Mouse (Mus musculus) heart, postnatal 0 days (tissue): ENCODE data around the gene Cd276. TPM values are rescaled to one million over a fixed set of nuclear protein-coding genes. Genes with fewer than 3 reads are reported as not detected.
"Not testable (repeated sequence)": the region's sequence is repeated elsewhere in the genome, so short reads cannot be mapped to it uniquely, and the experiment has no call there.

Experiments
- ATAC-seq: fragments of 200-750 bp; cut with Nextera tagmentation; 2 replicates; pipeline ENCODE4 v1.8.0; 2017; ENCODE audit warnings: low read depth, moderate number of reproducible peaks, moderate library complexity; ENCODE audit not compliant: insufficient read depth
- DNase-seq: peaks from one replicate; pipeline ENCODE4 v3.0.0-alpha.2; 2016; ENCODE audit warnings: low spot score
- H3K27ac ChIP-seq: fragments of 300-500 bp; sonication (generic); 2 replicates; pipeline ENCODE4 v1.5.1; 2014; ENCODE audit warnings: low read depth, mild to moderate bottlenecking
- H3K27me3 ChIP-seq: fragments of 300-500 bp; sonication (generic); 2 replicates; pipeline ENCODE4 v1.6.1; 2014; ENCODE audit warnings: low read length, mixed read lengths; ENCODE audit not compliant: control insufficient read depth, insufficient read depth
- H3K36me3 ChIP-seq: fragments of 300-500 bp; sonication (generic); replicated peaks from 2 replicates; pipeline ENCODE4 v1.6.1; 2014; ENCODE audit warnings: low read length, mixed read lengths; ENCODE audit not compliant: control insufficient read depth, insufficient read depth
- H3K4me1 ChIP-seq: fragments of 300-500 bp; sonication (generic); 2 replicates; pipeline ENCODE4 v1.6.1; 2014; ENCODE audit warnings: antibody characterized with exemption; ENCODE audit not compliant: control insufficient read depth, insufficient read depth
- H3K4me2 ChIP-seq: fragments of 300-500 bp; sonication (generic); 2 replicates; pipeline ENCODE4 v1.6.1; 2014; ENCODE audit warnings: low read depth, mild to moderate bottlenecking, low read length, moderate library complexity
- H3K4me3 ChIP-seq: fragments of 300-500 bp; sonication (generic); 2 replicates; pipeline ENCODE4 v1.5.1; 2014; ENCODE audit warnings: low read depth, low read length
- H3K9ac ChIP-seq: fragments of 300-500 bp; sonication (generic); replicated peaks from 2 replicates; pipeline ENCODE4 v1.6.1; 2014; ENCODE audit warnings: low read depth, low read length, mixed read lengths
- H3K9me3 ChIP-seq: fragments of 300-500 bp; sonication (generic); replicated peaks from 2 replicates; pipeline ENCODE4 v1.6.1; 2016; ENCODE audit warnings: low read length; ENCODE audit not compliant: control insufficient read depth
- CTCF ChIP-seq: IDR thresholded peaks from 2 replicates; pipeline ENCODE4 v1.5.1; 2016; ENCODE audit warnings: antibody characterized with exemption, control low read depth, low read depth
- EP300 ChIP-seq: IDR thresholded peaks from 2 replicates; pipeline ENCODE4 v1.6.1; 2016; ENCODE audit warnings: antibody characterized with exemption, low read depth
- WGBS: fragments of 180-500 bp; shearing (Covaris S2); extraction: QIAGEN DNeasy Blood & Tissue Kit; methylation state at CpG from one replicate; pipeline ENCODE4 v1.1.7; 2014; 5-methylcytosine and 5-hydroxymethylcytosine counted together
- polyA plus RNA-seq: library from polyadenylated mRNA; unstranded; fragments of >200 nt; fragmentation: Nextera tagmentation; extraction: Ambion mirVana; gene quantifications from 2 replicates; pipeline ENCODE4 v1.2.1, GENCODE M21; 2015
- total RNA-seq: library from RNA; depleted of rRNA; stranded (reverse); fragments of >200 nt; gene quantifications from 2 replicates; pipeline ENCODE4 v1.2.3, GENCODE M21; 2014; ENCODE audit warnings: low replicate concordance

The Cd276 gene
- total and polyA plus RNA-seq, 2 experiments from 2014 or later, result 14.2 to 14.5 TPM

- Histone ChIP-seq H3K27ac (no peak overlapping the region), H3K27me3 (no peaks in the 10 kb centered on the region), H3K9me3 (no peaks in the 10 kb centered on the region), H3K4me2 (no peak overlapping the region), H3K4me1 (no peaks in the 10 kb centered on the region), H3K9ac (no peak overlapping the region), H3K4me3 (no peak overlapping the region), H3K36me3 (no peaks in the 10 kb centered on the region)
- DNase-seq, result no peak
- no peak for ATAC-seq
- WGBS, result 100% methylated on average over 1 of the region's 1 CpGs
- no peak for TF ChIP-seq CTCF
- no peak for TF ChIP-seq EP300
Observed at GRCm38 (mm10) chr9:58571001-58571400, 15.8 kb upstream of the Cd276 start.

GRCm38 (mm10) chr9:58567682-58568081 lies 12.4 kb upstream of the Cd276 start:
- Histone ChIP-seq H3K36me3 (no peaks in the 10 kb centered on the region), H3K27me3 (no peaks in the 10 kb centered on the region), H3K4me3 (no peak overlapping the region), H3K4me2 (no peak overlapping the region), H3K9ac (no peak overlapping the region), H3K4me1 (no peaks in the 10 kb centered on the region), H3K9me3 (no peaks in the 10 kb centered on the region), H3K27ac (no peak overlapping the region)
- TF ChIP-seq CTCF (peak; percentile 37; the same call in 1 of the 2 replicates), EP300 (no peak)
- no peak for DNase-seq
- no peak for ATAC-seq

DNA sequence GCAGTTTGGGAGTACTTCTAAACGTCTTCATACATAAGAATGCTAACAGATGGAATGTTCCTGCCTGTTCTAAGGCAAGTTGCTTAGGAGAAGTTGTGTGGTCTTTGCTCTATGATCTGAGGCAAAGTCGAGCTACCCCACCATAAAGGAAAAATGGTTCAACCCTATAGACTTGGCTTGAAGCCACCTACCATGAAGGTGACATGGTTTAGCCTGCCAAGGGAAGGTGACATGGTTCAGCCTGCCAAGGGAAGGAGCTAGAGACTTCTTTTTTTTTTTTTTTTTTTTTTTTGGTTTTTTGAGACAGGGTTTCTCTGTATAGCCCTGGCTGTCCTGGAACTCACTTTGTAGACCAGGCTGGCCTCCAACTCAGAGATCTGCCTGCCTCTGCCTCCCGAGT lies 10.7 kb upstream of the Cd276 start:
- H3K4me1 ChIP-seq, ATAC-seq, H3K9ac ChIP-seq, H3K9me3 ChIP-seq, DNase-seq, H3K27me3 ChIP-seq, H3K27ac ChIP-seq, H3K4me3 ChIP-seq, H3K4me2 ChIP-seq, H3K36me3 ChIP-seq: not testable (repeated sequence)
- WGBS, result 72% methylated on average over 3 of the region's 3 CpGs

DNA sequence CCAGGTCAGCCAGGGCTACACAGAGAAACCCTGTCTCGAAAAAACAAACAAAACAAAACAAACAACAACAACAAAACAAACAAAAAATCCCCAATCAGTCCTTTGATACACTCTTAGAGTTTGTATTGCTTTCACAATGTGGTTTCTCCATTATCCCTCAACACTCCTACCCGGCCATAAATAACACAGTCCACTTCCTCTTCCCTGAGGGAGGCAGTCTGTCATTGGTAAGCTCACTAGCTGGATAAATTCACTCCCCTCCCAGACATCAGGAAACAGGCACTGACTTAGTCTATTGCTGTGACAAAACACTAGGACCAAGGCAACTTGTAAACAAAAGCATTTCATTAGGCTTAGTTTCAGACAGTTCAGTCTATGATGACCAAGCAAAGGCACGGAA lies 5.0 kb upstream of the Cd276 start:
- WGBS, result 57% methylated on average over 3 of the region's 3 CpGs
- TF ChIP-seq EP300, result no peak
- no peak for TF ChIP-seq CTCF
- no peaks in the 10 kb centered on the region for H3K27me3 ChIP-seq
- DNase-seq (no peak), ATAC-seq (no peak)
- H3K4me1 ChIP-seq, result peaks cover 12% of the 10 kb centered on the region; the same call in 1 of the 2 replicates
- H3K9ac ChIP-seq, result no peak overlapping the region
- H3K4me3 ChIP-seq, result no peak overlapping the region
- no peaks in the 10 kb centered on the region for H3K36me3 ChIP-seq
- no peak overlapping the region; the same call in 1 of the 2 replicates for H3K27ac ChIP-seq
- H3K4me2 ChIP-seq, result no peak overlapping the region
- no peaks in the 10 kb centered on the region for H3K9me3 ChIP-seq

- no peak overlapping the region for H3K4me3 ChIP-seq
- H3K27ac ChIP-seq, result no peak overlapping the region
- peaks cover 16% of the 10 kb centered on the region for H3K4me1 ChIP-seq
- ATAC-seq, result no peak
- TF ChIP-seq EP300, result no peak
- TF ChIP-seq CTCF, result no peak
- H3K4me2 ChIP-seq, result no peak overlapping the region
- no peaks in the 10 kb centered on the region for H3K9me3 ChIP-seq
- H3K9ac ChIP-seq, result no peak overlapping the region
- DNase-seq, result no peak
- no peaks in the 10 kb centered on the region for H3K27me3 ChIP-seq
- 52% methylated on average over 3 of the region's 3 CpGs for WGBS
- no peaks in the 10 kb centered on the region for H3K36me3 ChIP-seq
Observed at GRCm38 (mm10) chr9:58557457-58558455, 2.5 kb upstream of the Cd276 start.
